Mouse (Mus musculus) testis, adult 2 months (tissue): Measurements from ENCODE around the gene Slc39a10. TPM values are rescaled to one million over a fixed set of nuclear protein-coding genes. Genes with fewer than 3 reads are reported as not detected.

ENCODE experiments used
- H3K27ac ChIP-seq: fragments of 200-500 bp; 2 replicates; pipeline ENCODE4 v1.5.1; 2012; ENCODE audit warnings: low read depth, low read length; ENCODE audit not compliant: control insufficient read depth, insufficient read depth
- H3K27me3 ChIP-seq: fragments of 200-500 bp; 2 replicates; pipeline ENCODE4 v1.6.1; 2012; ENCODE audit warnings: mild to moderate bottlenecking, low read length, moderate library complexity; ENCODE audit not compliant: control insufficient read depth, insufficient read depth
- H3K36me3 ChIP-seq: fragments of 200-500 bp; 2 replicates; pipeline ENCODE4 v1.6.1; 2012; ENCODE audit warnings: mild to moderate bottlenecking, low read length; ENCODE audit not compliant: control insufficient read depth, insufficient read depth
- H3K4me1 ChIP-seq: fragments of 200-500 bp; 2 replicates; pipeline ENCODE4 v1.6.1; 2012; ENCODE audit warnings: low read length; ENCODE audit not compliant: control insufficient read depth, insufficient read depth
- H3K4me3 ChIP-seq: fragments of 200-500 bp; 2 replicates; pipeline ENCODE4 v1.5.1; 2012; ENCODE audit warnings: low read depth, mild to moderate bottlenecking, low read length, moderate library complexity, mixed read lengths; ENCODE audit not compliant: control insufficient read depth
- CTCF ChIP-seq: fragments of 200-500 bp; IDR thresholded peaks from 2 replicates; pipeline ENCODE4 v1.5.1; 2012; ENCODE audit warnings: low read depth, mild to moderate bottlenecking, inconsistent platforms, low read length, moderate library complexity; ENCODE audit not compliant: control insufficient read depth, insufficient read depth, insufficient replicate concordance
- POLR2A ChIP-seq: fragments of 200-500 bp; IDR thresholded peaks from 2 replicates; pipeline ENCODE4 v1.6.1; 2012; ENCODE audit warnings: low read depth, mild to moderate bottlenecking, inconsistent platforms, low read length, moderate library complexity; ENCODE audit not compliant: control insufficient read depth
- polyA plus RNA-seq: library from polyadenylated mRNA; depleted of rRNA; stranded (reverse); fragments of >200 nt; gene quantifications from 2 replicates; pipeline ENCODE4 v1.2.3, GENCODE M21; 2012

Gene Slc39a10
- polyA plus RNA-seq, 1 experiment = 25.8 TPM

GRCm38 (mm10) chr1:46888324-46888723 is 4.3 kb downstream of the Slc39a10 start:
- H3K4me3 ChIP-seq = no peak overlapping the region
- H3K27ac ChIP-seq = no peak overlapping the region
- no peak for TF ChIP-seq CTCF
- TF ChIP-seq POLR2A = no peak
- no peaks in the 10 kb centered on the region for H3K27me3 ChIP-seq
- H3K4me1 ChIP-seq = no peaks in the 10 kb centered on the region
- no peaks in the 10 kb centered on the region for H3K36me3 ChIP-seq

GRCm38 (mm10) chr1:46887908-46888307 is 4.7 kb downstream of the Slc39a10 start:
- Histone ChIP-seq H3K4me3 (no peak overlapping the region), H3K4me1 (no peaks in the 10 kb centered on the region), H3K27ac (no peak overlapping the region)

GRCm38 (mm10) chr1:46886091-46886490 is 6.6 kb downstream of the Slc39a10 start:
- Histone ChIP-seq H3K4me1 (no peaks in the 10 kb centered on the region), H3K27ac (no peak overlapping the region), H3K4me3 (no peak overlapping the region), H3K36me3 (no peaks in the 10 kb centered on the region), H3K27me3 (no peaks in the 10 kb centered on the region)
- TF ChIP-seq POLR2A = no peak
- TF ChIP-seq CTCF = no peak

More at GRCm38 (mm10) chr1:46887908-46888307, 4.7 kb downstream of the Slc39a10 start:
- Histone ChIP-seq H3K36me3 (no peaks in the 10 kb centered on the region), H3K27me3 (no peaks in the 10 kb centered on the region)
- TF ChIP-seq POLR2A (no peak), CTCF (no peak)

GRCm38 (mm10) chr1:46885231-46885630 is 7.4 kb downstream of the Slc39a10 start:
- TF ChIP-seq POLR2A (no peak), CTCF (no peak)
- no peaks in the 10 kb centered on the region for H3K36me3 ChIP-seq
- peak overlapping the region; percentile 34; the same call in 1 of the 2 replicates for H3K27ac ChIP-seq
- no peaks in the 10 kb centered on the region for H3K27me3 ChIP-seq
- H3K4me3 ChIP-seq = no peak overlapping the region
- no peaks in the 10 kb centered on the region for H3K4me1 ChIP-seq

- Histone ChIP-seq H3K4me1 (no peaks in the 10 kb centered on the region), H3K4me3 (no peak overlapping the region), H3K27me3 (no peaks in the 10 kb centered on the region), H3K27ac (no peak overlapping the region), H3K36me3 (no peaks in the 10 kb centered on the region)
- TF ChIP-seq CTCF (no peak), POLR2A (no peak)
Observed at GRCm38 (mm10) chr1:46879951-46880350, 12.7 kb downstream of the Slc39a10 start.

- Histone ChIP-seq H3K27me3 (no peaks in the 10 kb centered on the region), H3K4me1 (no peaks in the 10 kb centered on the region), H3K27ac (no peak overlapping the region), H3K36me3 (no peaks in the 10 kb centered on the region), H3K4me3 (no peak overlapping the region)
- no peak for TF ChIP-seq POLR2A
- TF ChIP-seq CTCF = no peak
Observed at GRCm38 (mm10) chr1:46873770-46874169, 18.9 kb downstream of the Slc39a10 start.

- TF ChIP-seq CTCF = no peak
- TF ChIP-seq POLR2A = no peak
- Histone ChIP-seq H3K36me3 (no peaks in the 10 kb centered on the region), H3K27ac (no peak overlapping the region), H3K4me3 (no peak overlapping the region), H3K27me3 (no peaks in the 10 kb centered on the region), H3K4me1 (no peaks in the 10 kb centered on the region)
Observed at GRCm38 (mm10) chr1:46869788-46870187, 22.9 kb downstream of the Slc39a10 start.
